Mouse (Mus musculus) ES-E14 (cell line): ENCODE measurements around the gene Gtpbp8.

ENCODE experiments used
- CHD2 ChIP-seq: IDR thresholded peaks from 2 replicates; pipeline ENCODE4 v1.6.1; 2014; ENCODE audit warnings: mild to moderate bottlenecking, low read depth, low read length, inconsistent platforms
- HCFC1 ChIP-seq: IDR thresholded peaks from 2 replicates; pipeline ENCODE4 v1.6.1; 2012; ENCODE audit warnings: low read length, inconsistent platforms, borderline replicate concordance; ENCODE audit not compliant: insufficient read depth
- MAFK ChIP-seq: IDR thresholded peaks from 2 replicates; pipeline ENCODE4 v1.6.1; 2014; ENCODE audit warnings: mild to moderate bottlenecking, low read depth, low read length, inconsistent platforms; ENCODE audit not compliant: insufficient read depth
- ZC3H11A ChIP-seq: IDR thresholded peaks from 2 replicates; pipeline ENCODE4 v1.6.1; 2012; ENCODE audit warnings: low read depth, mild to moderate bottlenecking, inconsistent platforms, low read length, borderline replicate concordance
- ZNF384 ChIP-seq: IDR thresholded peaks from 2 replicates; pipeline ENCODE4 v1.6.1; 2012; ENCODE audit warnings: low read depth, low read length, inconsistent platforms

GRCm38 (mm10) chr16:44717838-44718237 is 28.3 kb downstream of the Gtpbp8 start:
- TF ChIP-seq HCFC1 (no peak), ZNF384 (no peak), MAFK (no peak), ZC3H11A (no peak), CHD2 (no peak)
